Mouse (Mus musculus): Measurements from ENCODE around the gene Zbtb7b. TPM values are rescaled to one million over a fixed set of nuclear protein-coding genes. Genes with fewer than 3 reads are reported as not detected.

Zbtb7b gene
- total RNA-seq, 2 experiments from 2014 or later: 5.8 to 15.2 TPM

DNA sequence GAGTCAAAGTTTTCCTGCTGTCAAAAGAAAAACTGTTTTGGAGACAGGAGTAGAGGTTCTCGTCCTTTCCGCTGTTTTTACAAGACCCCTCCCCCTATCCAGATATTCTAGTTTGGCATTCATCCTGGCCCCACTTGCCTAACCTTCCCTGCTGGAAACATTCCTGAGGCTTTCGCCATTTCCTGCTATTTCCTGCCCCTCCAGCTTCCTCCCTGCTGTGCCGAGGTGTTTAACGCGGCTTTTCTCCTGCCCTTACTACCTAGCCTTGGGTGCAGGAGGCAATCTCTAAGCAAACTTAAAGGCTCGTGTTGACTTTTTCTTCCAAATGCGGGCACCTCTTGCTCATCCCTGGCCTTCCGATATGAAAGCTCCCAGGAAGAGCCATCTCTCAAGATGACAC lies 25.0 kb upstream of the Zbtb7b start:
- no peak for ATAC-seq (replicated peaks; ENCODE audit: low FRiP score, poor library complexity, severe bottlenecking)

DNA sequence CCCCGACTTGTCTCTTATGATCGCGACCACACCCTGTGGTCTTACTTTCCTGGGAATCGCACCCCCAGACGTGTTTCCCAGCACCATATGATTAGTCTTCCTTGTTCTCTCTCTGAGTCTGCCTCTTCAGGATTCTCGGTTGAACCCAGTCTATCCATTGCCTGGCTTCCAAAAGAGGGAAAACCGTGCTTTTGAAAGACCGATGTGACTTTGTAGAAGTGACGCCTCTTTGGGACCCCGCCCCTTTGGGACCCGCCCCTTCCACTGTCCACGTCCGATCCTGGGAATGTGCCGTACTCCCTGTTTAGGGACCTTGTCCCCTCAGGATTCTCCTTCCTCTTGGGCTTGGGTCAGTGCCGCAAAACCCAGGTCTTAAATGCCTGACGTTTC lies 24.3 kb upstream of the Zbtb7b start:
- peak; percentile 34; the same call in 1 of the 2 replicates for ATAC-seq (replicated peaks; ENCODE audit: low FRiP score, poor library complexity, severe bottlenecking)

DNA sequence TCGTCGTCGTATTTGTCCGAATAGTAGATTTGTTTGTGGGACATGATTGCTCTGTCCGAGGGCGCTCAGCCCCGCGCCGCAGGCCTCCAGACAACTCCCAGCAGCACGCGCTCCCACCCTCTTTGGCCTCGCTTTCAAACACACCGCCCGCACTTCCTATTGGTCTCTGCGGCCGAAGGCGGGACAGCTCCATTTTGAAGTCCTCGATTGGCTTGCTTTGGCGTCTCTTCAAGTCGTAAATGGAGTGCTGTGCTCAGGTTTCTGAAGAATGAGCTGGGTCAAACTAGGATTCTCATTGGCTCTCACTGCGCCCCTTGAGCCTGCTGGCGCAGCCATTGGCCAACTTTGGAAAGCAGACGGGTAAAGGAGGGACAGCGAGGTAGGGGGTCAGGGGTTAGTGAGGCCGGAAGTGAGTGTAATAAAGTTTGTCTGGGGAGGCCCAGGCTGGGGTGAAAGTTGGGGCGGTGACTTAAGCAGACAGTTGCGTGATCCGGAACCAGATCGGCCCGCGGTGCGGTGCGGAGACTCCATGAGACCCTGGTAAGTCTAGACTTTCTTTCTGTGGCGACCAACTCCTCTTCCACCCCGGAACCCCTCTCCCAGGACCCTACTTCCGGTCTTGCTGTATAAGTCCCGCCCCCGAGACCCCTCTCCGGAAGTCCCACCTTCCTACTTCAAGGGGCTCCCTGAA lies 23.7 kb upstream of the Zbtb7b start, which contains the start of the genes Cks1b and Shc1:
Gene Cks1b (minus strand): TSS at position 214 of the 691 bp plus-strand sequence.
Gene Shc1 (plus strand): TSS at position 274 of the 691 bp plus-strand sequence.
- peak; percentile 83 for ATAC-seq (replicated peaks; ENCODE audit: low FRiP score, poor library complexity, severe bottlenecking)

DNA sequence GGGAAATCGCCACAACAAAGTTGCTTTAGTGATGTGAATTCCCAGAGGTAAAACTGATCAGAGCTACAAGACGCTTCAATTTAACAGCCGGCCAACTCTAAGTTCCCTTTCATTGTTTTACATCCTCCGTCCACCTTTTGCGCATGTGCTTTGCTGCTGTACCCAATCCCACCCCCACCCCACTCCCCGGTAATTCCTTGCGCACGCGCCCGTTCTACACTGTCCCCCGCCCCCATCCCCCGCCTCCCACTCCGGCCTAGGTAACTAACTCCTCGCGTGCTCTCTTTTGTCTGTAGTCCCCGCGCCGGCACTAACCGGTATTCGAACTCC lies 23.2 kb upstream of the Zbtb7b start:
- ATAC-seq (replicated peaks; ENCODE audit: low FRiP score, poor library complexity, severe bottlenecking): no peak

DNA sequence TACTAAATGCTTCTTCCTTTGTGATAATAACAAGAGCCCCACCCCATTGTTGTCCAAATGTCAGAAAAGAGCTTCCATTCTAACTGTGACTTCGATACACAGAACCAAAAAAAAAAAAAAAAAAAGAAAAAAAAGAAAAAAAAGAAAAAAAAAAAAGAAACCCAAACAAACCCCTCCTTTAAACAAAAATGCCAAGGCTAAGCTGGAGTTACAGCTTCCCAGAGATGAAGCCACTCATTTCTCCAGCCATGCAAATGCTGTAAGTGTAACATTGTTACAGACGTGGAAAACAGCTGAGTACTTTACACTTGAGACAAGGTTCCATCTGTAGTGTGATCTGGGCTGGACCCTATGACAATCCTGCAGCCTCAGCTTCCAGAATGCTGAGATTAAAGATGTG lies 22.6 kb upstream of the Zbtb7b start:
- no peak for ATAC-seq (replicated peaks; ENCODE audit: low FRiP score, poor library complexity, severe bottlenecking)

DNA sequence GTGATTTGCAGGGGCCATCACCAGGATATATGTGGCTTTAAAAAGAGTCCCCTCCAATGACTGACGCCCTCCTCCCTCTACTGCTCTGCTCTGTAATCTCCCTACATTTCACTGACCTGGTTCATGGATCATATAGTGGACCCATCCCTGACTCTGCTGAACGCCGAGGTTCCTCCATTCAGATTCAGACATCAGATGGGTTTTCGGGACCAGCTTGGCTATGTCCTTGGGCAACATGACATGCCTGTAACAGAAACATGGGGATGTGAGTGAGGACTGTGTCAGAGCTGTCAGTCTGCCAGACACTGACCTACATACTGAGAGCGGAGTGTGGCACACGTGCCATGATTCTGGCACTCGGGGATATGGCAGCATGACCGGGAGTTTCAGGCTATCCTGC lies 21.6 kb upstream of the Zbtb7b start:
- ATAC-seq (replicated peaks; ENCODE audit: low FRiP score, poor library complexity, severe bottlenecking): no peak

DNA sequence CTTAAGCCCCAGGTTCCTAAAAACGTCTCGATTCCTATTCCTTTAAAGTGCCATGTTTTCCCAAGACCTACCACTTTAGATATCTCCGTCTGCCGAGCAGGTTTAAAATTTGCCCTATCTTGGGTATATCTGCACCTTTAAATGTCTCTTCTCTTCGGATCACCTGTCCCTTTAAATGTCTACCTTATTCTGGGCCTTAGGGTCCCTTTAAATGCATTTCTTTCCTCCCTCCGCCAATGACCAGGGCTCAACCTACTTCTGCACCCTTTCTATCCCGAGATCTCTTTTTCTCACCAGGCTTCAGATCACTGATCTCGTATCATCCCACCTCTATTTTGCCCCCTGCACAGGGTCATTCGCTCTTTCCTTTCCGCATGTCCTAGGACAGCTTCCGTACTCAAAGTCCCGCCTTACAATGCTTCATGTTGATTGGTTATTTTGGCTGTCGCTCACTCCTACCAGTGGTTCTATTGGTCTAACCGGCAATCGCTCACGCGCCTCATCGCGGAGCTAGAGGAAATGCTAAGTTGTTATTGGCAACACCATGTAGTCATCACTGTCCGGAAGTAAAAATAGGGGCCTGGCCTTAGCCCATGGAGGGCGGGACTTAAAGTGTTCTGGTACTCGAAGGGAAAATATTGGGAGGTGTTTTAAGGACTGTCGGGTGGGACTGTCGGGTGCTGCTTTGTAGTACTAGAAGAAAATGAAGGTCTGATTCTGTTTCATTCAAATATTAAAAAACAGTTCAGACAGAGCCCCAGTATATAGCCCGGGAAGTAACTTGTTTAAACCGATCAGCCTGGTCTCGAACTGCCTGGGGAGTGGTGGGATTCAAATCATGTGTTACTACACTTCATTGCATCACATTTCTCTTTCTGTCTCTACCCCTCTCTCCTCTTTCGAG lies 17.2 kb upstream of the Zbtb7b start, which contains the start of gene Flad1:
Gene Flad1 (minus strand): TSS at position 381 of the 904 bp plus-strand sequence.
- ATAC-seq (replicated peaks; ENCODE audit: low FRiP score, poor library complexity, severe bottlenecking): peak; percentile 99

DNA sequence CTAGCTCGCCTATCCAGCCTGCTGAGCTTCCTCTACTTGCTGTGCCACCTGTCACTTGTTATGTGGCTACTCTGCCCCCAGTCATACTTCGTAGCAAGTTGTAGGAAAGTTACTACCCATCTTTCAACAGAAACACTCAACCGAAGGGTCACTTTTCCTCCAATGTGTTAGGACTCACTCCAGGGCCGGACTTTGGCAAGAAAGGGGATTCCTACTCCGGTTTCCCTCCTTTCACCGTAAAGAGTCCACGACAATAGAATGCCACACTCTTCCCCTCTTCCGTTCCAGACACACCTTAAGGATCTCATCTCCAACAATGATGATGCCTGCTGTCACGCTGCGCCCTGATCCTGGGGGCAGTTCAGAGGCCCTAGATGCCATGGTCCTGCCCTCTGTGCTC lies 16.3 kb upstream of the Zbtb7b start:
- no peak for ATAC-seq (replicated peaks; ENCODE audit: low FRiP score, poor library complexity, severe bottlenecking)

DNA sequence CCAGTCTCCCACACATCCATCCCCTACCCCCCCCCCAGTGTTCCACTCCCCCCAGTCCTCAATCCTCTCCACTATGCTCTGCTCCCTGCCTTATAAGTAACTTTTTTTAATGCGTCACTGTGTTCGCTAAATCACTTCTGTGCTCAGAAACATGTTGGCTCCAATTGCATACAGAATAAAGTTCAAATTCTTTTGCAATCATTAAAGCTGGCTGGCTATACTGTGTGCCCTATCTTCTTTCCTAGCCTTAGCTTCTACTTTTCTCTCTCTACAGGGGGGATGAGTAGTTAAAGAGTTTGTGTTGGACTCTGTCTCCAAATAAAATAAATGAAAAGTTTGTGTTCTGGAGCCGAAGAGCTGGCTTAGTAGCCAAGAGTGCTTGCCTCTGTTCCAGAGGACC lies 15.1 kb upstream of the Zbtb7b start:
- ATAC-seq (replicated peaks; ENCODE audit: low FRiP score, poor library complexity, severe bottlenecking): no peak

DNA sequence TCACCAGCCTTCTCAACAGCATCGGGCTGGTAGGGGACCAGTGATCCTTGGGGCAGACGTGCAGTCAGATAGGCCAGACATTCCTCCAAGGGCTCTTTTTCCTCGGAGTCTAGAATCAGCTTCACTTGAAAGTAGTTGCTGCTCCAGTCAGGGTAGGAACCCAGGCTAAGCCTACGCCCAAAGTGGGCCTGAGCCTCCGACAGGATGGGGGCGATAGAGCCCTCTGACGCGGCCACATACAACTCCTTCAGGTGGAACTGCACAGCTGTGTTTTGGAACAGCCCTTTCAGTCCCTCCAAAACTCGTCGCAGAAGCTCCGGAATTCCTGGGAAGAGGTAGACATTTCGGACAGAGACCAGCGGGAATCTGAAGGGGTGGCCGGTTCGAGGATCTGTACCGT lies 13.9 kb upstream of the Zbtb7b start:
- ATAC-seq (replicated peaks; ENCODE audit: low FRiP score, poor library complexity, severe bottlenecking): no peak

DNA sequence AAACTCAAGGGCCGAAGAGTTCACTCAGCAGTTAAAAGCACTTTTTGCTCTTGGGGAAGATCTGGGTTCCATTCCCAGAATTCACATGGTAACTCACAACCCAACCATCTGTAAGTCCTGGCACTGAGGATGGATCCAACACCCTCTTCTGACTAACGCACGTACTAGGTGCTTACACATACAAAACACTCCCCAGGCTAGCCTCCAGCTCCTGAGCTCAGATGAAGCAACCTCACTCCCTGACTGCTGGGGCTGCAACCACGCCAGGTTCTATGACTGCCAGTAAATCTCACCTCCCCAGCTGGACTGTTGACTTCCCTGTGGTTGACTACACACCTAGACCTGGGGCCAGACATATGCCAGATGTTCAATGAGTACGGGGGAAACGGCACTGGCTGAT lies 12.3 kb upstream of the Zbtb7b start:
- ATAC-seq (replicated peaks; ENCODE audit: low FRiP score, poor library complexity, severe bottlenecking): no peak

DNA sequence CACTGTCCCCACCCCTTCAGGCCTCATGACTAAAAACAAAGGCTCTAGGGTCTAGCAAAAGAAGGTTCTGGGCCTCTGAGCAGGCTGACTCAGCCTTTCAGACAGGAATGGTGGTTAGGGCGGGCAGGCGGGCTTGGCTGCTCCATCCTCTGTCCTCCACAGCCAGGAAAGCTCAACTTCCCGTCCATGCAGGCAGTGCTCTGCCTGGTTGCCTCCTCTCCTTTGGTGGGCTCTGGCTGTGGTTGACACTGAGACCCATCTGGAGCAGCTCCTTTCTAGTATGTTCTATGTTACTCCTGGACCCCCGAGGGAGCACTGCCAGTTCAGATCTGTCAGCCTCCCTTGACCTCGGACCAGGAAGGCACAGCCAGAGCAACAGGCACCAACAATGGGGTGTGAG lies 8.1 kb upstream of the Zbtb7b start, which contains the start of gene Lenep:
Gene Lenep (minus strand): TSS at position 101 of the 400 bp plus-strand sequence.
- ATAC-seq (replicated peaks; ENCODE audit: low FRiP score, poor library complexity, severe bottlenecking): no peak

DNA sequence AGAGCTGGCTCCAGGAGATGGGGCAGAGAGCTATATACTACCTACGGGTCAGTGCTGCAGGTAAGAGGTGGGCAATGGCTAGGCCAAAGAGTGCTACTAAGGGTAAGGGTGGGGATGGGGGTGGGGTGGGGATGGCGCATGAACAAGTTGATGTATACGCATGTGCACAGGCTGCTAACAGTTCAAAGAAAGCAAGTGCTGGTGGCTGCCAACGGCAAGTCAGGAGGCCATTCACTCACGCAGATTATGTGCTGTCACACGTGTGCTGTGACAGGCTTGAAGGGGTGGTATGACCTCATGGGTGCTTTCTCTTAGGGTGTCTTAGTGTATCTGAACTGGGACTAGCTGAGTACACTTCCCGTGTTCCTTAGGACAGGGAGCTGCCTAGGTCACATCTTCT lies 6.8 kb upstream of the Zbtb7b start:
- no peak for ATAC-seq (replicated peaks; ENCODE audit: low FRiP score, poor library complexity, severe bottlenecking)

DNA sequence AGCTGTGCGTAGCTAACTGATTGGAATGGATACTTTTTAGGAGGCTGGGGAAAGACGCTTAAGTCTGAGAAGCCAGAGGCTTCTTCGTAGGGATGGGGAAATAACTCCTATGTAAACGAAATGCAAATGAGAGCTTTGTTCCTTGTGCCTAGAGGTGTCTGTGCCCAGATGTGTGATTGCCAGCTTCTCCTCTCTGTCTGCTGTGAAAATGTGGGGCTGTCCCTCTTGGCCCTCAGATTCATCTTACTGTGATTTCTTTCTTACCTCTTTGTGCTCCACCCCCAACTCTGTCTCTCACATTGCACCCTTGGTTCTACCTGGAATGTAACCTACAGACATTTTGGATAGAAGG lies 2.1 kb upstream of the Zbtb7b start:
- ATAC-seq (replicated peaks; ENCODE audit: low FRiP score, poor library complexity, severe bottlenecking): no peak

DNA sequence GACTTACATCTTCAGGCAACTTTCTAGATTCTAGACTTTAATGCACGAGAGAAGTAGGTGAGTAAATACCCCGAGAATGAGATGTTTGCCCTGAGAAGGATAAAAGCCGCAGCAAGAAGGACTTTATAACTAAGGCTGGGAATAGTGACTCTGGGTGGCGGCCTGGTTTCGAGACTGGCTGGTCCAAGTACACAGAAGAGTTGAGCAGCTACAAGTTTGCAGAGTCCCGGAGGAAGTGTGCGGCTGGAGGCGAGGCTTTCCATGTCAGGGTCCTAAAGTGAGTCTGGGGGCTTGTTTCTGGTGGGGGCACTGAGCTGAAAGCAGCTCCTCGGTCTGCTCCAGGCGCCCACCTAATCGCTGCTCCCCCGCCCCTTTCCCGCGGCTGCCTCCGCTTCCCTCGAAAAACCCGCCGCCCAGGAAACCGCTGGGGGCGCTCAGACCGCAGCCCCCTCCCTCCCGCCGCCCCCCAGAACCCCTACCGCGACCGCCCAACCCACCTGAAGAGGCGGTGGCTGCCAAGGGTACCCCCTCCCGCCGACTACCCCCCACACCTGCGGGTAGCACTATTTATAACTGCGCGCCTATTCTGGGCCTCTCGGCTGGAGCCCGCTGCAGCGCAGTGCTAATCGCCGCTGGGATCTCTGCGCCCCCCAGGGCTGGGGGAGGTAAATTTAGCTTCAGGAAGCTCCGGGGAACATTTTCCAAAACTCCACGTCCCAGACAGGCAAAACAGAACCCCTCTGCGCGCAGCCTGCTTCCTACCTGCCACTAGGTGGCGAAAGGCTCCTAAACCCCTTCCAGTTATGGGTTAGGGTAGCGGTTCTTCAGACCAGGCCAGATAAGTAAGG lies 1.5 kb upstream of the Zbtb7b start:
- ATAC-seq (replicated peaks; ENCODE audit: low FRiP score, poor library complexity, severe bottlenecking): peak; percentile 42; the same call in 1 of the 2 replicates

DNA sequence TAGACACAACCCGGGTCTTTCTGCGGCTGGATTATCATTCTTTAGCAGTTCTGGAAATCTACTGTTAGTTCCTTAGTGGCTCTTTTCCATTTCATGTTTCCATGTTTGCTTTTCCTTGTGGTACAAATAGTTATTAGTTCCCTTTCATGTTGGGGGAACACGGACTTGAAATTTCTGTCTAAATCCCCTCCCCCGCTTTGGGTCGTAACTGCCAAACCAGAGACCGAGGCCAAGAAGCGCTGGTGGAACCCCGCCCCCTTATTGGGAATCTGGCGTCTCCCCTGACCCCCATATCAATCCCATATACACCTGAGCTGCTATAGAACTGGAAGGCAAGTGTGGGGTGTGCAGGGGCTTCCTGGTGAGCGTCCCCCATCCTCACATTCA lies 836 bp upstream of the Zbtb7b start:
- no peak for ATAC-seq (replicated peaks; ENCODE audit: low FRiP score, poor library complexity, severe bottlenecking)

DNA sequence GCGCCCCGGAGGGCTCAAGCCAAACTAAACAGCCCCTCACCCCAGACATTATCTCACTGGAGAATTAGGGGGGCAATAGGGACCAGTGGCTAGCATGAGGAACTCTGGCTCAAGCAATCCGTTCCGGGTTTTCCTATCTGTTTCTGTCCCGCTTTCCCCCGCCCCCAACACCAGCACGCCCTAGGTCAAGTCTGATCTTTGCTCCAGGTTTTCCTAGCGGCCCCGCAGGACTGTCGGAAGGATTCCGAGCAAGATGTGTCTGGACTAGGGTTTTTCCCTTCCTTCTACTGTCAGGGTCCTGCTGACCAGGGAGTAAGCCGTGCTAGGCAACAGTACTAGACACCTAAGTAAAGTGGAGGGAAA lies 299 bp upstream of the Zbtb7b start:
- peak; percentile 34 for ATAC-seq (replicated peaks; ENCODE audit: low FRiP score, poor library complexity, severe bottlenecking)

DNA sequence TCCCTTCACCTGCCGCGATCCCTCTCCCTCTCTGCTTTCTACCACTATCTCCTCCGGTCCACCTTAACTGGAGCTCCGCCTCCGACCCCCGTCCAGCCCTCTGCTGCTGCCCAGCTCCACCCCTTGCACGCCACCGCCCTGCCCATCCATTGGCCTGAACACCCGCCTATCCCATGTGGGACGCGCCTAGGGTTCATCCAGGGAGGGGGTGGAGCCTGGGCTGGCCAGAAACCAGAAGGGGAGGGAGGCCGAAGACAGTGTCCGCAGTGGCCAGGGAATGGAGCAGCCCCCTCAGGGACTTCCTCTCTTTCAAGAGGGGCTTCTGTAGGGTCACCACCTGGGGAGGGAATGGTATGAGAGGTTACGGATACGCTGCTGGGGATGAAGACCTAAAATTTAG lies 971 bp downstream of the Zbtb7b start:
- ATAC-seq (replicated peaks; ENCODE audit: low FRiP score, poor library complexity, severe bottlenecking): peak; percentile 89

DNA sequence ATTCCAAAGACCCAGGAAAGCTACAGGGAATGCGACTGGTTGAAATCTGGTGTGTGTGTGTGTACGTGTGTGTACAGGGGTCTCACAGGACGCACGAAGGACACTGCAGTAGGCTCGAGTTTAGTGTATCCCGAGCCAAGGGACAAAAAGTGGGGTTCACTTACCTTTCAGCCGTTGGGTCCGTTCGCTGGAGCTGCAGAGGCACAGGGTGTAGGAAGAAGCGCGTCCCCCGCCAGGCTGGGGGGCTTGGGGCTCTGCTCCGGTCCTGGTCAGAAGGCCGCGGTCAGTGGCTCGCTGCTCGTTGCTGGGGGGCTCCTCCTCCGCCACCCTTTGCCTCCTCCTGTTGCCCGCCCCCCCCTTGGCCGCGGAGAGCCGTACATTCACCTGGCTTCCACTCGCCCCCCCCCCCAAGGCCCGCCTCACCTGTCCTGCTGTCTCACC lies 1.7 kb downstream of the Zbtb7b start:
- no peak for ATAC-seq (replicated peaks; ENCODE audit: low FRiP score, poor library complexity, severe bottlenecking)

Measured in erythroblast, adult 5-6 weeks (primary cell).